Comparison of ENCODE assay signal across 9 mouse cellular contexts in genomic region chr3:97971117-97971516, GRCm38 (mm10). TPM values are rescaled to one million over a fixed set of nuclear protein-coding genes. Genes with fewer than 3 reads are reported as not detected.
A peak's percentile ranks its signal among the peaks of the same experiment; 100 is the strongest.
DNase-seq lines count a peak whose midpoint lies in the region; ATAC-seq and TF ChIP-seq lines count a peak whose summit lies in the region.
"Had no signal": no experiment of that assay in that cellular context is flagged by ENCODE, and none has a peak within 500 bp of the region (broad histone marks: within the 10 kb centered on the region; RNA-seq: fewer than 3 reads in every experiment).

No protein-coding gene starts in this region.

- WGBS in forebrain, embryonic 11.5 days: 21% methylated on average over 7 of the region's 7 CpGs
- WGBS in forebrain, embryonic 14.5 days: 32% methylated on average over 7 of the region's 7 CpGs

- H3K27me3 ChIP-seq in forebrain, embryonic 11.5 days (ENCODE audit: control insufficient read depth, insufficient read depth, low read length): peaks cover 2% of the 10 kb centered on the region; the same call in 1 of the 2 replicates
- H3K27me3 ChIP-seq in forebrain, embryonic 14.5 days (replicated peaks; ENCODE audit: control insufficient read depth, insufficient read depth, low read length): no peaks in the 10 kb centered on the region
- H3K27me3 ChIP-seq in CH12.LX (replicated peaks): peaks cover 6% of the 10 kb centered on the region

- TF ChIP-seq EP300 in CH12.LX (IDR thresholded peaks at IDR 0.05; ENCODE audit: low read length): no peak

- TF ChIP-seq CTCF in CH12.LX (conservative IDR thresholded peaks at IDR 0.05 in 1 of 2, IDR thresholded peaks at IDR 0.05 in 1 of 2; ENCODE audit: low read depth in 2 of 2, low read length in 2 of 2): no peak

- DNase-seq in forebrain, embryonic 11.5 days (ENCODE audit: low spot score): peak; percentile 38
- DNase-seq in forebrain, embryonic 14.5 days (ENCODE audit: low spot score): no peak
- DNase-seq in CH12.LX (ENCODE audit: extremely low read depth): peak; percentile 72
- DNase-seq in kidney, postnatal 10 days: peak; percentile 44
- no peak for DNase-seq in cerebellum, postnatal 36 days
- no peak for DNase-seq in left cerebral cortex, adult 11 months (ENCODE audit: low spot score)
- DNase-seq in adrenal gland, postnatal 14 days: no peak
- DNase-seq: gastrocnemius, postnatal 10 days had no signal

- in situ Hi-C loops in CH12.LX (cut with MboI; ENCODE audit: low pct_ligation_motif_present, low pct_unique_long_range_greater_than_20kb, low sequenced_read_pairs): no loop called here

- ATAC-seq in forebrain, embryonic 11.5 days (replicated peaks; ENCODE audit: low FRiP score): no peak
- ATAC-seq in forebrain, embryonic 14.5 days: no peak
- peak; percentile 92 for ATAC-seq in megakaryocyte progenitor cell, adult 5-6 weeks (replicated peaks; ENCODE audit: poor library complexity)

- TF ChIP-seq RAD21 in CH12.LX (IDR thresholded peaks at IDR 0.05; ENCODE audit: low read depth, low read length): no peak

- no peak overlapping the region for H3K4me2 ChIP-seq in forebrain, embryonic 11.5 days (ENCODE audit: low read depth, low read length, severe bottlenecking)
- no peak overlapping the region for H3K4me2 ChIP-seq in forebrain, embryonic 14.5 days (ENCODE audit: low read length)
- peak overlapping the region; percentile 68 for H3K4me2 ChIP-seq in CH12.LX (ENCODE audit: insufficient read depth, low read depth, poor library complexity, severe bottlenecking)

- H3K4me3 ChIP-seq in forebrain, embryonic 11.5 days (ENCODE audit: low read depth, low read length): no peak overlapping the region
- no peak overlapping the region for H3K4me3 ChIP-seq in forebrain, embryonic 14.5 days (ENCODE audit: low read depth, low read length)
- peak overlapping the region in 1 of 3 experiments; percentile 8 for H3K4me3 ChIP-seq in CH12.LX (replicated peaks in 1 of 3; ENCODE audit: low read depth in 2 of 3, low read length in 2 of 3, poor library complexity in 1 of 3)

- no peak overlapping the region for H3K27ac ChIP-seq in forebrain, embryonic 11.5 days (ENCODE audit: low read depth, low read length)
- no peak overlapping the region for H3K27ac ChIP-seq in forebrain, embryonic 14.5 days (ENCODE audit: low read depth, low read length)
- H3K27ac ChIP-seq in CH12.LX (ENCODE audit: insufficient read depth, low read depth): no peak overlapping the region

- peaks cover 7% of the 10 kb centered on the region for H3K4me1 ChIP-seq in forebrain, embryonic 11.5 days (replicated peaks; ENCODE audit: control insufficient read depth, insufficient read depth, low read length)
- no peaks in the 10 kb centered on the region for H3K4me1 ChIP-seq in forebrain, embryonic 14.5 days (ENCODE audit: control insufficient read depth, insufficient read depth, low read length)
- peaks cover 8 to 32% of the 10 kb centered on the region in 2 experiments for H3K4me1 ChIP-seq in CH12.LX (ENCODE audit: control insufficient read depth in 1 of 2, insufficient read depth in 2 of 2)

- no peaks in the 10 kb centered on the region for H3K79me2 ChIP-seq in CH12.LX (replicated peaks; ENCODE audit: control insufficient read depth, extremely low read depth, insufficient read depth, poor library complexity, severe bottlenecking)

- peak overlapping the region; percentile 23; the same call in 1 of the 2 replicates for H3K9ac ChIP-seq in forebrain, embryonic 11.5 days (ENCODE audit: low read length)
- no peak overlapping the region for H3K9ac ChIP-seq in forebrain, embryonic 14.5 days (ENCODE audit: low read length)
- no peak overlapping the region for H3K9ac ChIP-seq in CH12.LX (ENCODE audit: insufficient read depth, low read depth)

- dilution Hi-C loops in CH12.LX (cut with MboI; ENCODE audit: extremely low pct_ligation_motif_present, extremely low pct_unique_long_range_greater_than_20kb, low sequenced_read_pairs): no loop called here

- no peaks in the 10 kb centered on the region for H3K36me3 ChIP-seq in forebrain, embryonic 11.5 days (ENCODE audit: control insufficient read depth, insufficient read depth, low read length)
- no peaks in the 10 kb centered on the region for H3K36me3 ChIP-seq in forebrain, embryonic 14.5 days (ENCODE audit: control insufficient read depth, insufficient read depth, low read length)
- H3K36me3 ChIP-seq in CH12.LX (replicated peaks in 1 of 2; ENCODE audit: control insufficient read depth in 1 of 2, insufficient read depth in 1 of 2, low read length in 1 of 2): no peaks in the 10 kb centered on the region

- no peaks in the 10 kb centered on the region for H3K9me3 ChIP-seq in forebrain, embryonic 11.5 days (ENCODE audit: control insufficient read depth, low read length)
- no peaks in the 10 kb centered on the region for H3K9me3 ChIP-seq in forebrain, embryonic 14.5 days (replicated peaks; ENCODE audit: control insufficient read depth, low read length)
- H3K9me3 ChIP-seq in CH12.LX (replicated peaks; ENCODE audit: low read length): peaks cover 11% of the 10 kb centered on the region

- TF ChIP-seq POLR2A in CH12.LX (IDR thresholded peaks at IDR 0.05; ENCODE audit: low read depth, low read length): no peak

TF ChIP-seq in CH12.LX, 34 proteins besides CTCF, POLR2A, EP300 and RAD21:
- no peak for TF ChIP-seq BHLHE40 (IDR thresholded peaks at IDR 0.05; ENCODE audit: low read depth, low read length)
- no peak for TF ChIP-seq MAZ (IDR thresholded peaks at IDR 0.05; ENCODE audit: low read depth, low read length)
- no peak for TF ChIP-seq USF1 (IDR thresholded peaks at IDR 0.05; ENCODE audit: low read depth, low read length)
- no peak for TF ChIP-seq ZC3H11A (IDR thresholded peaks at IDR 0.05; ENCODE audit: low read depth, low read length)
- 0 out of 2 replicates have a peak, but pooled peaks have one; percentile 7 for TF ChIP-seq MAX (IDR thresholded peaks at IDR 0.05; ENCODE audit: low read length)
TF ChIP-seq in CH12.LX: peak in this region for 1.

RNA-seq across cellular contexts. Expression of gene Notch2, which starts 42.2 kb away (rescaled TPM):
- 27.6 TPM in 2 replicates for polyA plus RNA-seq in forebrain, embryonic 11.5 days (2014; fragmentation: Nextera tagmentation; extraction: Ambion mirVana)
- 13.6 and 18.1 TPM in 2 replicates for polyA plus RNA-seq in forebrain, embryonic 14.5 days (2014; fragmentation: Nextera tagmentation; extraction: Ambion mirVana)
- total RNA-seq in CH12.LX (2012; rRNA removed): 9.5 and 11.3 TPM in 2 replicates
- 2.8 and 3.3 TPM in 2 replicates for total RNA-seq in CH12.LX (2014; rRNA removed)
- 8.6 and 11.1 TPM in 2 replicates for polyA plus RNA-seq in CH12.LX (2012; ENCODE audit: insufficient read length, low read depth)
- total RNA-seq in megakaryocyte progenitor cell, adult 5-6 weeks (2015): 23.5 and 23.6 TPM in 2 replicates
- 20.9 and 21.8 TPM in 2 replicates for total RNA-seq in megakaryocyte progenitor cell, adult 5-6 weeks (2017)
- 46.7 and 47.6 TPM in 2 replicates for total RNA-seq in adrenal gland, postnatal 14 days (2021)

Comparison
In these comparisons a context has a peak if more than half of its experiments do, and no peak if none do; other contexts are left out.
1. DNase-seq: peak in forebrain, embryonic 11.5 days (single experiment), CH12.LX (single experiment) and kidney, postnatal 10 days (single experiment); none in forebrain, embryonic 14.5 days (single experiment), cerebellum, postnatal 36 days (0 of 2), left cerebral cortex, adult 11 months (single experiment) and adrenal gland, postnatal 14 days (single experiment).